In the genomic region with DNA sequence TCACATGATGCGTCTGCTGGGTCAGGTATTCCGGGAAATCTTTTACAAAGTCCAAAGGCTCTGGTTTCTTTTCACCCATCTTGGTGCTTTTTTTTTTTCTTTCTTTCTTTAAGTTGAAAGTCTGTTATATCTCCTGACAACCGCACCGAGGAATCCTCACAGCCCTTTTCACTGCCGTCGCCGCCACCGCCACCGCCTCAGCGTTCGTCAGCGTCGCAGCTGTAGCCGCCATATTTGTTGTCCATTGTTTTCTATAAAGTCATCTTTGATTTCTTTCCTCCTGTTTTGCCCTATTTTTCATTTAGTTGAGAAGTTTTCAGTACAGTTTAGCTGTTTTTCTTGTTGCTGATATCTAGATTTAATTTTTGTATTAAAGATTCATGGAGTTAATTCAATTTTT, we compare ENCODE assay signal across 27 mouse cellular contexts.
DNase-seq lines count a peak whose midpoint lies in the region; ATAC-seq and TF ChIP-seq lines count a peak whose summit lies in the region.
"Had no signal": no experiment of that assay in that cellular context is flagged by ENCODE, and none has a peak within 500 bp of the region (broad histone marks: within the 10 kb centered on the region; RNA-seq: fewer than 3 reads in every experiment).

No protein-coding gene starts in this region.

- no peak overlapping the region for H3K4me2 ChIP-seq in forebrain, embryonic 14.5 days (ENCODE audit: low read length)
- H3K4me2 ChIP-seq in midbrain, postnatal 0 days (ENCODE audit: low read depth, low read length, poor library complexity, severe bottlenecking): no peak overlapping the region
- H3K4me2 ChIP-seq: embryonic facial prominence, embryonic 13.5 days; embryonic facial prominence, embryonic 15.5 days; forebrain, embryonic 12.5 days; forebrain, embryonic 15.5 days had no signal

- ATAC-seq in erythroblast, adult 5-6 weeks (replicated peaks; ENCODE audit: low FRiP score, poor library complexity, severe bottlenecking): 0 out of 2 replicates have a peak, but pooled peaks have one; percentile 69
- ATAC-seq in granulocyte monocyte progenitor cell, adult 5-6 weeks (replicated peaks; ENCODE audit: poor library complexity, severe bottlenecking): peak; percentile 58; the same call in 1 of the 2 replicates
- peak; percentile 48; the same call in 1 of the 2 replicates for ATAC-seq in megakaryocyte progenitor cell, adult 5-6 weeks (replicated peaks; ENCODE audit: poor library complexity)
- no peak for ATAC-seq in forebrain, embryonic 14.5 days
- no peak for ATAC-seq in midbrain, postnatal 0 days (ENCODE audit: low FRiP score)
- ATAC-seq: activated CD4-positive, CD25-positive, alpha-beta regulatory T cell, adult 4 months; CD4-positive, CD25-positive, alpha-beta regulatory T cell, adult 4 months; forebrain, embryonic 15.5 days had no signal

- no peak overlapping the region for H3K4me3 ChIP-seq in forebrain, embryonic 14.5 days (ENCODE audit: low read depth, low read length)
- H3K4me3 ChIP-seq in midbrain, postnatal 0 days (ENCODE audit: low read depth, low read length): no peak overlapping the region
- H3K4me3 ChIP-seq: embryonic facial prominence, embryonic 13.5 days; embryonic facial prominence, embryonic 15.5 days; forebrain, embryonic 10.5 days; forebrain, embryonic 12.5 days; forebrain, embryonic 15.5 days had no signal

- H3K4me1 ChIP-seq in forebrain, embryonic 14.5 days (ENCODE audit: control insufficient read depth, insufficient read depth, low read length): no peaks in the 10 kb centered on the region
- no peaks in the 10 kb centered on the region for H3K4me1 ChIP-seq in midbrain, postnatal 0 days (ENCODE audit: insufficient read depth, low read length)
- H3K4me1 ChIP-seq: embryonic facial prominence, embryonic 13.5 days; embryonic facial prominence, embryonic 15.5 days; forebrain, embryonic 10.5 days; forebrain, embryonic 12.5 days; forebrain, embryonic 15.5 days had no signal

- WGBS in forebrain, embryonic 14.5 days: 98% methylated on average over 14 of the region's 14 CpGs
- WGBS in midbrain, postnatal 0 days: 97% methylated on average over 14 of the region's 14 CpGs

- no peak overlapping the region for H3K27ac ChIP-seq in forebrain, embryonic 14.5 days (ENCODE audit: low read depth, low read length)
- H3K27ac ChIP-seq in midbrain, postnatal 0 days (ENCODE audit: low read depth, low read length): no peak overlapping the region
- H3K27ac ChIP-seq: embryonic facial prominence, embryonic 13.5 days; embryonic facial prominence, embryonic 15.5 days; forebrain, embryonic 10.5 days; forebrain, embryonic 12.5 days; forebrain, embryonic 15.5 days had no signal

- H3K36me3 ChIP-seq in forebrain, embryonic 14.5 days (ENCODE audit: control insufficient read depth, insufficient read depth, low read length): no peaks in the 10 kb centered on the region
- H3K36me3 ChIP-seq in midbrain, postnatal 0 days (ENCODE audit: insufficient read depth, low read length): no peaks in the 10 kb centered on the region
- H3K36me3 ChIP-seq: embryonic facial prominence, embryonic 13.5 days; embryonic facial prominence, embryonic 15.5 days; forebrain, embryonic 10.5 days; forebrain, embryonic 12.5 days; forebrain, embryonic 15.5 days; G1E had no signal

- no peak for TF ChIP-seq CTCF in midbrain, postnatal 0 days (IDR thresholded peaks at IDR 0.05)

- H3K9me3 ChIP-seq in forebrain, embryonic 14.5 days (replicated peaks; ENCODE audit: control insufficient read depth, low read length): no peaks in the 10 kb centered on the region
- H3K9me3 ChIP-seq in midbrain, postnatal 0 days (ENCODE audit: low read length): no peaks in the 10 kb centered on the region
- H3K9me3 ChIP-seq: embryonic facial prominence, embryonic 13.5 days; embryonic facial prominence, embryonic 15.5 days; forebrain, embryonic 10.5 days; forebrain, embryonic 12.5 days; forebrain, embryonic 15.5 days had no signal

- H3K9ac ChIP-seq in forebrain, embryonic 14.5 days (ENCODE audit: low read length): no peak overlapping the region
- no peak overlapping the region for H3K9ac ChIP-seq in midbrain, postnatal 0 days (replicated peaks; ENCODE audit: low read length, poor library complexity, severe bottlenecking)
- H3K9ac ChIP-seq: embryonic facial prominence, embryonic 13.5 days; embryonic facial prominence, embryonic 15.5 days; forebrain, embryonic 12.5 days; forebrain, embryonic 15.5 days had no signal

- H3K27me3 ChIP-seq in forebrain, embryonic 14.5 days (replicated peaks; ENCODE audit: control insufficient read depth, insufficient read depth, low read length): no peaks in the 10 kb centered on the region
- H3K27me3 ChIP-seq in midbrain, postnatal 0 days (ENCODE audit: insufficient read depth, low read length): no peaks in the 10 kb centered on the region
- H3K27me3 ChIP-seq: CH12.LX; embryonic facial prominence, embryonic 13.5 days; embryonic facial prominence, embryonic 15.5 days; forebrain, embryonic 12.5 days; forebrain, embryonic 15.5 days had no signal

- peak; percentile 2 for DNase-seq in R1 (ENCODE audit: low read depth, low spot score)
- no peak for DNase-seq in thymus, postnatal 36 days
- DNase-seq in thymus, postnatal 4 days: no peak
- no peak for DNase-seq in forebrain, embryonic 14.5 days (ENCODE audit: low spot score)
- DNase-seq in midbrain, postnatal 0 days (ENCODE audit: low spot score): no peak
- DNase-seq: adrenal gland, adult 8-10 months; adrenal gland, postnatal 14 days; adrenal gland, postnatal 36 days; B cell, adult 2 months; cerebellum, adult 11-12 months; cerebellum, adult 2 months; cerebellum, adult 9-10 months; cerebellum, postnatal 10 days; cerebellum, postnatal 25 days; embryo, embryonic 11 days had no signal

Comparison
In these comparisons a context has a peak if more than half of its experiments do, and no peak if none do; other contexts are left out.
1. ATAC-seq: peak in erythroblast, adult 5-6 weeks (single experiment), granulocyte monocyte progenitor cell, adult 5-6 weeks (single experiment) and megakaryocyte progenitor cell, adult 5-6 weeks (single experiment); none in forebrain, embryonic 14.5 days (single experiment) and midbrain, postnatal 0 days (single experiment).